Mouse (Mus musculus): ENCODE measurements around the gene Slc1a3.

- TF ChIP-seq POLR2A (IDR thresholded peaks at IDR 0.05; ENCODE audit: borderline replicate concordance, extremely low read depth, insufficient read depth, insufficient read length, poor library complexity, severe bottlenecking) (no peak), CTCF (IDR thresholded peaks at IDR 0.05; ENCODE audit: borderline replicate concordance, extremely low read depth, insufficient read depth, insufficient read length) (no peak)
These were observed 38.2 kb upstream of the Slc1a3 start for GRCm38 (mm10) chr15:8748771-8749170.

All from brain, embryonic 14.5 days (tissue).